Mouse (Mus musculus): ENCODE data around the gene Slc25a1. TPM values are rescaled to one million over a fixed set of nuclear protein-coding genes. Genes with fewer than 3 reads are reported as not detected.

The Slc25a1 gene
- polyA plus RNA-seq, 1 experiment from 2014 or later, result 77.7 TPM

GRCm38 (mm10) chr16:17879571-17879970, 48.4 kb downstream of the Slc25a1 start:
- Histone ChIP-seq H3K36me3 (replicated peaks; ENCODE audit: insufficient read depth, low read length) (peaks cover 4% of the 10 kb centered on the region), H3K4me1 (ENCODE audit: insufficient read depth) (peaks cover 18% of the 10 kb centered on the region), H3K27me3 (ENCODE audit: insufficient read depth, low read length) (no peaks in the 10 kb centered on the region), H3K4me3 (ENCODE audit: low read depth, low read length) (no peak overlapping the region), H3K9ac (replicated peaks) (no peak overlapping the region), H3K4me2 (ENCODE audit: low read depth, low read length) (no peak overlapping the region), H3K27ac (ENCODE audit: low read depth) (no peak overlapping the region), H3K9me3 (ENCODE audit: low read length) (no peaks in the 10 kb centered on the region)
- 89% methylated on average over 4 of the region's 4 CpGs for WGBS (ENCODE audit: insufficient replicate concordance)
- TF ChIP-seq CTCF (IDR thresholded peaks at IDR 0.05; ENCODE audit: low read depth) (no peak), EP300 (IDR thresholded peaks at IDR 0.05; ENCODE audit: low read depth) (no peak)
- ATAC-seq (no peak), DNase-seq (no peak)

- 83% methylated on average over 1 of the region's 1 CpGs for WGBS (ENCODE audit: insufficient replicate concordance)
- H3K4me1 ChIP-seq (ENCODE audit: insufficient read depth), result peaks cover 11% of the 10 kb centered on the region; the same call in 1 of the 2 replicates
- ATAC-seq, result no peak
These were observed 51.9 kb downstream of the Slc25a1 start for GRCm38 (mm10) chr16:17876096-17876495.

More at GRCm38 (mm10) chr16:17876096-17876495, 51.9 kb downstream of the Slc25a1 start:
- Histone ChIP-seq H3K4me2 (ENCODE audit: low read depth, low read length) (no peak overlapping the region), H3K36me3 (replicated peaks; ENCODE audit: insufficient read depth, low read length) (peaks cover 13% of the 10 kb centered on the region), H3K27me3 (ENCODE audit: insufficient read depth, low read length) (no peaks in the 10 kb centered on the region), H3K9ac (replicated peaks) (no peak overlapping the region), H3K27ac (ENCODE audit: low read depth) (no peak overlapping the region), H3K9me3 (ENCODE audit: low read length) (no peaks in the 10 kb centered on the region), H3K4me3 (ENCODE audit: low read depth, low read length) (no peak overlapping the region)
- TF ChIP-seq EP300 (IDR thresholded peaks at IDR 0.05; ENCODE audit: low read depth) (no peak), CTCF (IDR thresholded peaks at IDR 0.05; ENCODE audit: low read depth) (no peak)
- DNase-seq, result no peak

Other genes starting within 250 kb of the Slc25a1 start
- gene Med15, start 195.3 kb downstream of the Slc25a1 start, polyA plus RNA-seq (2015; fragmentation: Nextera tagmentation; extraction: Ambion mirVana), result 11.0 and 11.6 TPM in 2 replicates
- gene Klhl22, start 168.6 kb downstream of the Slc25a1 start, polyA plus RNA-seq (2015; fragmentation: Nextera tagmentation; extraction: Ambion mirVana), result 7.8 and 8.0 TPM in 2 replicates
- gene Scarf2, start 130.9 kb downstream of the Slc25a1 start, polyA plus RNA-seq (2015; fragmentation: Nextera tagmentation; extraction: Ambion mirVana), result 0.97 and 1.6 TPM in 2 replicates
- gene B830017H08Rik, start 95.1 kb downstream of the Slc25a1 start, polyA plus RNA-seq (2015; fragmentation: Nextera tagmentation; extraction: Ambion mirVana), result not detected in 2 replicates
- gene Car15, start 89.9 kb downstream of the Slc25a1 start, polyA plus RNA-seq (2015; fragmentation: Nextera tagmentation; extraction: Ambion mirVana), result 0.26 and 0.52 TPM in 2 replicates
- gene Gm20518, start 36.5 kb downstream of the Slc25a1 start, polyA plus RNA-seq (2015; fragmentation: Nextera tagmentation; extraction: Ambion mirVana), result not detected in 2 replicates
- 0.04 and 0.08 TPM in 2 replicates for gene Tssk1, start 34.0 kb downstream of the Slc25a1 start, polyA plus RNA-seq (2015; fragmentation: Nextera tagmentation; extraction: Ambion mirVana)
- gene Dgcr2, start 29.7 kb downstream of the Slc25a1 start, polyA plus RNA-seq (2015; fragmentation: Nextera tagmentation; extraction: Ambion mirVana), result 17.9 and 18.0 TPM in 2 replicates
- gene Tssk2, start 29.6 kb downstream of the Slc25a1 start, polyA plus RNA-seq (2015; fragmentation: Nextera tagmentation; extraction: Ambion mirVana), result not detected in 2 replicates
- gene Ess2, start 16.9 kb downstream of the Slc25a1 start, polyA plus RNA-seq (2015; fragmentation: Nextera tagmentation; extraction: Ambion mirVana), result 5.6 and 6.6 TPM in 2 replicates
- gene Gsc2, start 13.2 kb downstream of the Slc25a1 start, polyA plus RNA-seq (2015; fragmentation: Nextera tagmentation; extraction: Ambion mirVana), result not detected in 2 replicates
- 2.6 TPM in 2 replicates for gene Vpreb2, start 52.2 kb upstream of the Slc25a1 start, polyA plus RNA-seq (2015; fragmentation: Nextera tagmentation; extraction: Ambion mirVana)
- 23.2 and 24.4 TPM in 2 replicates for gene Dgcr6, start 124.6 kb upstream of the Slc25a1 start, polyA plus RNA-seq (2015; fragmentation: Nextera tagmentation; extraction: Ambion mirVana)
- gene Prodh, start 162.0 kb upstream of the Slc25a1 start, polyA plus RNA-seq (2015; fragmentation: Nextera tagmentation; extraction: Ambion mirVana), result 2.9 and 3.0 TPM in 2 replicates
- 0.15 and 0.21 TPM in 2 replicates for gene Rtn4r, start 199.4 kb upstream of the Slc25a1 start, polyA plus RNA-seq (2015; fragmentation: Nextera tagmentation; extraction: Ambion mirVana)